Mouse (Mus musculus) small intestine, adult 2 months (tissue): ENCODE results near the gene Pdlim5.

Experiments used
- CTCF ChIP-seq: fragments of 200-500 bp; IDR thresholded peaks from 2 replicates; pipeline ENCODE4 v1.5.1; 2012; ENCODE audit warnings: low read depth, mild to moderate bottlenecking, control low read depth, inconsistent platforms, low read length, moderate library complexity, mixed read lengths; ENCODE audit not compliant: insufficient replicate concordance, insufficient read length; ENCODE audit errors: extremely low read depth
- POLR2A ChIP-seq: fragments of 200-500 bp; IDR thresholded peaks from 2 replicates; pipeline ENCODE4 v1.6.1; 2012; ENCODE audit warnings: low read depth, mild to moderate bottlenecking, control low read depth, inconsistent platforms, low read length, moderate library complexity

DNA sequence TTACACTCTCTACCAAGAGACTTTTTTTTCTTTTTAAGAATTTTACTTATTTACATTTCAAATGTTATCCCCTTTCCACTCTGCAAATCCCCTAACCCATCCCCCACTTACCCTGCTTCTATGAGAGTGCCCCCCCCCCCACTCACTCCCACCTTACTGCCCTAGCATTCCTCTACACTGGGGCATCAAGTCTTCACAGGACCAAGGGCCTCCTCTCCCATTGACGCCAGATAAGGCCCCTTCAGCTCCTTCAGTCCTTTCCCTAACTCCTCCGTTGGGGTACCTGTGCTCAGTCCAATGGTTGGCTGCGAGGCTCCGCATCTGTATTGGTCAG is 48.2 kb upstream of the Pdlim5 start:
- TF ChIP-seq CTCF = no peak
- no peak for TF ChIP-seq POLR2A
